Mouse (Mus musculus): ENCODE data around the gene Rps6ka2. TPM values are rescaled to one million over a fixed set of nuclear protein-coding genes. Genes with fewer than 3 reads are reported as not detected.

The Rps6ka2 gene
- polyA plus RNA-seq, 1 experiment from 2014 or later = 45.3 TPM

- ATAC-seq (replicated peaks; ENCODE audit: insufficient number of reproducible peaks, low FRiP score, low TSS enrichment) = no peak
- H3K4me2 ChIP-seq = no peak overlapping the region
- H3K27ac ChIP-seq (ENCODE audit: low read depth, low read length) = no peak overlapping the region
- WGBS (ENCODE audit: insufficient replicate concordance) = 52% methylated on average over 4 of the region's 4 CpGs
- H3K9me3 ChIP-seq (replicated peaks; ENCODE audit: control insufficient read depth, low read length) = no peaks in the 10 kb centered on the region
- peaks cover 12% of the 10 kb centered on the region for H3K4me1 ChIP-seq (ENCODE audit: control insufficient read depth, insufficient read depth, low read length)
- H3K9ac ChIP-seq (ENCODE audit: low read depth, low read length) = no peak overlapping the region
- H3K27me3 ChIP-seq (ENCODE audit: control insufficient read depth, insufficient read depth, low read length) = no peaks in the 10 kb centered on the region
- H3K36me3 ChIP-seq (ENCODE audit: control insufficient read depth, insufficient read depth, low read length) = no peaks in the 10 kb centered on the region
- no peak overlapping the region for H3K4me3 ChIP-seq (ENCODE audit: low read depth, low read length)
Measured at GRCm38 (mm10) chr17:7142367-7142766, 27.5 kb upstream of the Rps6ka2 start.

- peaks cover 17% of the 10 kb centered on the region for H3K4me1 ChIP-seq (ENCODE audit: control insufficient read depth, insufficient read depth, low read length)
- H3K27me3 ChIP-seq (ENCODE audit: control insufficient read depth, insufficient read depth, low read length) = no peaks in the 10 kb centered on the region
- no peak overlapping the region for H3K27ac ChIP-seq (ENCODE audit: low read depth, low read length)
- no peak overlapping the region for H3K4me2 ChIP-seq
- H3K9ac ChIP-seq (ENCODE audit: low read depth, low read length) = no peak overlapping the region
- H3K4me3 ChIP-seq (ENCODE audit: low read depth, low read length) = no peak overlapping the region
- WGBS (ENCODE audit: insufficient replicate concordance) = 34% methylated on average over 7 of the region's 7 CpGs
- no peaks in the 10 kb centered on the region for H3K9me3 ChIP-seq (replicated peaks; ENCODE audit: control insufficient read depth, low read length)
- no peaks in the 10 kb centered on the region for H3K36me3 ChIP-seq (ENCODE audit: control insufficient read depth, insufficient read depth, low read length)
- ATAC-seq (replicated peaks; ENCODE audit: insufficient number of reproducible peaks, low FRiP score, low TSS enrichment) = no peak
Measured at GRCm38 (mm10) chr17:7143885-7144518, 25.9 kb upstream of the Rps6ka2 start.

GRCm38 (mm10) chr17:7145373-7146058, 24.4 kb upstream of the Rps6ka2 start:
- WGBS (ENCODE audit: insufficient replicate concordance) = 52% methylated on average over 9 of the region's 9 CpGs
- Histone ChIP-seq H3K27me3 (ENCODE audit: control insufficient read depth, insufficient read depth, low read length) (no peaks in the 10 kb centered on the region), H3K9ac (ENCODE audit: low read depth, low read length) (no peak overlapping the region), H3K9me3 (replicated peaks; ENCODE audit: control insufficient read depth, low read length) (no peaks in the 10 kb centered on the region), H3K4me3 (ENCODE audit: low read depth, low read length) (no peak overlapping the region), H3K4me2 (no peak overlapping the region), H3K36me3 (ENCODE audit: control insufficient read depth, insufficient read depth, low read length) (no peaks in the 10 kb centered on the region), H3K4me1 (ENCODE audit: control insufficient read depth, insufficient read depth, low read length) (peaks cover 17% of the 10 kb centered on the region), H3K27ac (ENCODE audit: low read depth, low read length) (no peak overlapping the region)
- no peak for ATAC-seq (replicated peaks; ENCODE audit: insufficient number of reproducible peaks, low FRiP score, low TSS enrichment)

GRCm38 (mm10) chr17:7146479-7146878, 23.4 kb upstream of the Rps6ka2 start:
- no peaks in the 10 kb centered on the region for H3K27me3 ChIP-seq (ENCODE audit: control insufficient read depth, insufficient read depth, low read length)
- no peak overlapping the region for H3K27ac ChIP-seq (ENCODE audit: low read depth, low read length)
- no peaks in the 10 kb centered on the region for H3K9me3 ChIP-seq (replicated peaks; ENCODE audit: control insufficient read depth, low read length)
- H3K4me3 ChIP-seq (ENCODE audit: low read depth, low read length) = no peak overlapping the region
- H3K36me3 ChIP-seq (ENCODE audit: control insufficient read depth, insufficient read depth, low read length) = no peaks in the 10 kb centered on the region
- H3K9ac ChIP-seq (ENCODE audit: low read depth, low read length) = no peak overlapping the region
- ATAC-seq (replicated peaks; ENCODE audit: insufficient number of reproducible peaks, low FRiP score, low TSS enrichment) = no peak
- 82% methylated on average over 7 of the region's 7 CpGs for WGBS (ENCODE audit: insufficient replicate concordance)
- peaks cover 17% of the 10 kb centered on the region for H3K4me1 ChIP-seq (ENCODE audit: control insufficient read depth, insufficient read depth, low read length)
- H3K4me2 ChIP-seq = no peak overlapping the region

- Histone ChIP-seq H3K4me1 (ENCODE audit: control insufficient read depth, insufficient read depth, low read length) (peaks cover 17% of the 10 kb centered on the region), H3K27ac (ENCODE audit: low read depth, low read length) (no peak overlapping the region), H3K4me2 (peak overlapping the region; percentile 14; the same call in 1 of the 2 replicates), H3K36me3 (ENCODE audit: control insufficient read depth, insufficient read depth, low read length) (no peaks in the 10 kb centered on the region), H3K9me3 (replicated peaks; ENCODE audit: control insufficient read depth, low read length) (no peaks in the 10 kb centered on the region), H3K4me3 (ENCODE audit: low read depth, low read length) (no peak overlapping the region), H3K9ac (ENCODE audit: low read depth, low read length) (no peak overlapping the region), H3K27me3 (ENCODE audit: control insufficient read depth, insufficient read depth, low read length) (no peaks in the 10 kb centered on the region)
- no peak for ATAC-seq (replicated peaks; ENCODE audit: insufficient number of reproducible peaks, low FRiP score, low TSS enrichment)
- 23% methylated on average over 12 of the region's 12 CpGs for WGBS (ENCODE audit: insufficient replicate concordance)
Measured at GRCm38 (mm10) chr17:7147920-7148321, 22.0 kb upstream of the Rps6ka2 start.

GRCm38 (mm10) chr17:7149328-7150195, 20.4 kb upstream of the Rps6ka2 start:
- Histone ChIP-seq H3K4me3 (ENCODE audit: low read depth, low read length) (no peak overlapping the region), H3K4me2 (no peak overlapping the region), H3K36me3 (ENCODE audit: control insufficient read depth, insufficient read depth, low read length) (no peaks in the 10 kb centered on the region), H3K9me3 (replicated peaks; ENCODE audit: control insufficient read depth, low read length) (no peaks in the 10 kb centered on the region), H3K9ac (ENCODE audit: low read depth, low read length) (no peak overlapping the region), H3K4me1 (ENCODE audit: control insufficient read depth, insufficient read depth, low read length) (peaks cover 7% of the 10 kb centered on the region; the same call in 1 of the 2 replicates), H3K27ac (ENCODE audit: low read depth, low read length) (no peak overlapping the region), H3K27me3 (ENCODE audit: control insufficient read depth, insufficient read depth, low read length) (no peaks in the 10 kb centered on the region)
- ATAC-seq (replicated peaks; ENCODE audit: insufficient number of reproducible peaks, low FRiP score, low TSS enrichment) = no peak
- WGBS (ENCODE audit: insufficient replicate concordance) = 80% methylated on average over 11 of the region's 11 CpGs

GRCm38 (mm10) chr17:7151446-7152100, 18.3 kb upstream of the Rps6ka2 start:
- Histone ChIP-seq H3K4me2 (no peak overlapping the region), H3K4me3 (ENCODE audit: low read depth, low read length) (no peak overlapping the region), H3K36me3 (ENCODE audit: control insufficient read depth, insufficient read depth, low read length) (no peaks in the 10 kb centered on the region), H3K27me3 (ENCODE audit: control insufficient read depth, insufficient read depth, low read length) (no peaks in the 10 kb centered on the region), H3K9ac (ENCODE audit: low read depth, low read length) (no peak overlapping the region), H3K9me3 (replicated peaks; ENCODE audit: control insufficient read depth, low read length) (no peaks in the 10 kb centered on the region), H3K4me1 (ENCODE audit: control insufficient read depth, insufficient read depth, low read length) (peaks cover 5% of the 10 kb centered on the region; the same call in 1 of the 2 replicates), H3K27ac (ENCODE audit: low read depth, low read length) (no peak overlapping the region)
- ATAC-seq (replicated peaks; ENCODE audit: insufficient number of reproducible peaks, low FRiP score, low TSS enrichment) = no peak
- WGBS (ENCODE audit: insufficient replicate concordance) = 80% methylated on average over 6 of the region's 6 CpGs

- ATAC-seq (replicated peaks; ENCODE audit: insufficient number of reproducible peaks, low FRiP score, low TSS enrichment) = no peak
- no peak overlapping the region for H3K27ac ChIP-seq (ENCODE audit: low read depth, low read length)
- H3K9ac ChIP-seq (ENCODE audit: low read depth, low read length) = no peak overlapping the region
- no peaks in the 10 kb centered on the region for H3K9me3 ChIP-seq (replicated peaks; ENCODE audit: control insufficient read depth, low read length)
- H3K4me3 ChIP-seq (ENCODE audit: low read depth, low read length) = no peak overlapping the region
- no peak overlapping the region for H3K4me2 ChIP-seq
- no peaks in the 10 kb centered on the region for H3K36me3 ChIP-seq (ENCODE audit: control insufficient read depth, insufficient read depth, low read length)
- WGBS (ENCODE audit: insufficient replicate concordance) = 83% methylated on average over 7 of the region's 7 CpGs
- H3K27me3 ChIP-seq (ENCODE audit: control insufficient read depth, insufficient read depth, low read length) = no peaks in the 10 kb centered on the region
- peaks cover 5% of the 10 kb centered on the region; the same call in 1 of the 2 replicates for H3K4me1 ChIP-seq (ENCODE audit: control insufficient read depth, insufficient read depth, low read length)
Measured at GRCm38 (mm10) chr17:7152662-7153061, 17.3 kb upstream of the Rps6ka2 start.
